Mouse (Mus musculus): Measurements from ENCODE around the gene AC124108.1.

AC124108.1 gene

DNA sequence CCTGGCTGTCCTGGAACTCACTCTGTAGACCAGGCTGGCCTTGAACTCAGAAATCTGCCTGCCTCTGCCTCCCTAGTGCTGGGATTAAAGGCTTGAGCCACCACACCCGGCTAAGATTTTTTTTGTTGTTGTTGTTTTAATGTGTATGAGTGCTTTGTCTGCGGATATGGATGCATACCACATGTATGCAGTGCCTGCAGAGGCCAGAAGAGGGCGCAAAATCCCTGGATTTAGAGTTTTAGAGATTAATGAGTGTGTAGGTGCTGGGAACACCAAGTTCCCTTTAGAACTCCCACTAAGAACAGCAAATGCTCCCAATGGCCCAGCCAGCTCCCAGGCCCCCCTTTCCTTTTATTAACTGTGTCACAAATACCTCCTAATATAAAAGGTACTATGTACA lies 25.4 kb upstream of the AC124108.1 start:
- DNase-seq: no peak

- peak in 1 of 2 experiments; percentile 17 for DNase-seq
Measured at GRCm38 (mm10) chr1:132168115-132168767, 23.0 kb upstream of the AC124108.1 start.

GRCm38 (mm10) chr1:132170698-132171097 lies 20.6 kb upstream of the AC124108.1 start:
- DNase-seq: no peak

- no peak for DNase-seq
Measured at GRCm38 (mm10) chr1:132171619-132172018, 19.6 kb upstream of the AC124108.1 start.

DNA sequence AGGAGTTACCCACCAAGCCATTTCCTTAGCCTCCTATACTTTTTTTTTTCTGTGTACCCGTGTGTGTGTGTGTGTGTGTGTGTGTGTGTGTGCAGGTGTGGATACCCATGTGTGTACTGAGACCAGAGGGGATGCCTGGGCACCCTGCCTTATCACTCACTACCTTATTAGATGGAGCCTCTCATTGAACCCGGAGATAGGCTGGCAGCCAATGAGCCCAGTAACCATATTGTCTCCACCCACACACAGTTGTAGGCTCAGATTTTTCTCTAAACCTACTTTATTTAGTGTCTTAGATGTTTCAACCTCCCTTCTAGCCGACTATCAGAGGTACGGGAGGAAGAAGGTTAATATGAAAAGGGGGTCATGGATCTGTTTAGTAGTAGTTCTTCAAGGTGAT lies 5.0 kb upstream of the AC124108.1 start:
- DNase-seq: no peak

DNA sequence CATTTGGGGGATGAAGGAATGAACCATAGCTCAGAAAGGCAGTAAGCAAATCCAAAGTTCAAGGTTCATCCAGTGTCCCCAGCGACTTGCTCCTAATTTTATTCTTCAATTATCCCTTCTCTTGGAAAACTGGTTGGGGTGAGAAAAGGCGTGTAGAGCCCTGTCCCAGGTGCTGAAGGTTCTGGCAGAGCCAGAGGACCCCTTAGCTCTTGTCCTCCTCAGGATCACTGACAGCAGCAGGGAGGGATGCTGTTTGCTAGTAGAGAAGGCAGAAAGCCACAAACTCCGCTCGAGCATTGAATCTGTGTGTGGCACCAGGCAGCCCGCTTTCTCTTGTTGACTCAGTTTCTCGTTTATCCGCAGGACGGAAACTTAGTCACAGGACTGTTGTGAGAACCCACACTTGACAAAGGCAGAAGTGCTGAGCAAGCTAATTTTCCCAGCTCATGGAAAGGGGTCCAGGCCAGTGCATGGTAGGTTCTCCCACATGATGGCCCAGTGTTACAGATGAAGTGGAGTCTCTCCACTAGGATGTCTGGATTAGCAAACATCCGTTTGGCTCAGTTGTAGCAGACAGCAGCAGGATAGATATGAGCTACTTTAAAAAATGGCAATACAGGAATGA lies 2.7 kb upstream of the AC124108.1 start:
- DNase-seq: no peak

- no peak for DNase-seq
Measured at GRCm38 (mm10) chr1:132189231-132189630, 2.0 kb upstream of the AC124108.1 start.

GRCm38 (mm10) chr1:132190040-132190513 lies 1.2 kb upstream of the AC124108.1 start:
- DNase-seq: peak; percentile 25 to 27

- DNase-seq: peak in 1 of 2 experiments; percentile 35
Measured at GRCm38 (mm10) chr1:132190621-132191092, 600 bp upstream of the AC124108.1 start.

DNA sequence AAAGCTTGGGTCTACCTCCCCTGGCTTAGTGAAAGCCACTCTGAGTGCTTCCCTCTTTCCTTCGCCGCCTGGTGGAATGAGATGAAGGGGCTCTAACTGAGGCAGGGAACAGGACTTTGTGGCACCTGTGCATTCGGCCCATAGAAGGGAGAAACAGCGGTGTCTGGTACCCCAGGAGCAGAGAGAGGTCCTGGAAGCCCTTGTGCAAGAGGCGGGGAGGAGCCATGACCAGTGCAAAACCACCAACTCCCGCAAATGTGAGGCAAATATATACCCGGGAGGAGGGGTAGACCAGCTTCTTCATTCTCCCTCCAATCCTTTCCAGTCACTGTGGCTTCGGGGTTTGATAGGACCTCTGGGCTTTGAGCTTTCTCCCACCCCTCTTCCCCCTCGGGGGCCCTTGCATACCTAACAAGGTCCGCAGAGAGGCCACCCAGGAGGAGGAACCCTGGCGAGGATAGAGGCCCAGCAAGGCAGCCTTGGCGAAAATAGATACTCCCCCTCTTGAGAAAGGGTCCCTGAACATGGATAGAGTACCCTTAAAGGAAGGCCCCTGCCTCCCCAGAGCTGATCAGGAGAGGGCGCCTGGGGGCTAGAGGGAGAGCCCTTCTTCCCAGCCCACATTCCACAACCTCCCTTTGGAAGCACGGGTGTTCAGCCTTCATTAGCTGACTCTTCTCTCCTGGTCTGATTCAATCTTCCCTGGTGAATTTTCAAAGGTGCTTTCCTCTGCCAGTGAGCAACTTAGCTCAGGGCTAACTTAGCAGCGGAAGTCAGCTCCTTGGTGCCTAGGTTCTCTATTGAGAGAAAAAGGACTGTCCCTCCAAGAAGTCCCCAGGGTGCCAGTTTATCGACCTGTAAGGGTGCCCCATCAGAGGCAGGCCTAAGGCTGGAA lies 776 bp downstream of the AC124108.1 start:
- no peak for DNase-seq

DNA sequence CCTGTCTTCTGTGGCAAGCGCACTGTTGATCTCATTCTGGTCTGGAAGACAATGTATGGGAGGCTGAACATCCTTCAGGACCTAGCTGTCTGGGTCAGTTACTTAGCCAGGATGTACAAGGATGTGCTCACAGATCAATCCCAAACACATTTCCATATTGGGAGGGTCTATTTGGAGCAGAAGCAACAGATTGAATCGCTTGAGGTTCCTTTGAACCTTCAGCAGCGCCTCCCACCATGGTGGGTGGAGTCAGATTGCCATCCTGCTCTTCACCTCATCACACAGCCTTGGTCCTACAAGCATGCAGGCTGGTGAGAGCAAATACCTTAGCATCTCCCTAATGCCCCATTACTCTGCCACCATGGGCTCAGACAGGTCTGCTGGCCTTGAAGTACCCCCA lies 2.5 kb downstream of the AC124108.1 start:
- DNase-seq: no peak

GRCm38 (mm10) chr1:132194624-132195023 lies 3.4 kb downstream of the AC124108.1 start:
- no peak for DNase-seq

GRCm38 (mm10) chr1:132195100-132195499 lies 3.8 kb downstream of the AC124108.1 start:
- no peak for DNase-seq

- no peak for DNase-seq
Measured at GRCm38 (mm10) chr1:132195681-132196080, 4.4 kb downstream of the AC124108.1 start.

GRCm38 (mm10) chr1:132196337-132196736 lies 5.1 kb downstream of the AC124108.1 start:
- DNase-seq: no peak

DNA sequence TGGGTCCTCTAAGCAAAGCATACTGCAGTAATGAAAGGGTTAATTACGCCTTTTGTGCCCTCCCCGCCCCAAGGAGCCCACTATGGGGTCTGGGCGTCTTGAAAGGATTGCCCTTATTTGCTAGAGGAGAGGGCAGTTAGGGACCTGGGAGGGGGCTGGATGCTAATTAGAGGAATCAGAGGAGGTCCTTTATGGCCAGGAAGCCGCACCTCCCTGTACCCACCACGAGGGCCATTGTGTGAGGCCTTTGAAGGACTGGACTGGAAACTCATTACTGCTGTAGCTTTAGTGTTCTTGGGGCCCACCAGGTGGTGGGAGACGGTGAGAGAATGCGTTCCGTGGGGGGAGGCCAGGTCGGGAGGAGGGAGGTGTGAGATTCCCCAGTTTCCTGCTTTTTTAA lies 6.4 kb downstream of the AC124108.1 start:
- DNase-seq: no peak

DNA sequence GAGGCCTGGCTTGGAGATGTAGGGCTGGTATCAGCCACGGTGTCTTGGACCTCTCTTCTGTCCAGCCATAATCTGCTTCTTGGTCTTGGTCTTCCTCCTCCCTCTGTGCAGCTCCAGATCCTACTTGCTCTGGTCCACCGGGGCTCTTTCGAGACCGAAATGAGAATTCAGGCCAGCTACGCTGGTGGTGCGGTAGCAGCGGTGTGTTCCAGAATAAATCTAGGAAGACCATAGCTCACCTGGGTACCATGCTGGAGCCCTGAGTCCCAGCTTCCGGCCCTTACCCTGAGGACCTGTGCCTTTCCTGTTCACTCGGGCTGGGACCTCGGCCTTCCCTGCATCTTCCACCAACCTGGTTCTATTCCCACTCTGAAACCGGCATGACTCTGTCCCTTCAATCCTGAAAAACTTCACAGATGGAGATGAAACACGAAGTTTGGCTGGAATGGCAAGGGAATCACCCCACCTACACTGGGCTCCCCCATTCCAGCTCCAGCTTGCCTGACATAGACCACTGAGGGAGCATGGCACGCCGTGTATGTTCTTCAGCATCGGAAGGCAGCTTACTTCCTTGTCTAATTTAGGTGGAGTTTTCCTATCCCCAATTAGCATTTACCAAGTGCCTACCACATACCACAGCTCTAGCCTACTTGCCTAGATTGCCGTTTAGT lies 7.3 kb downstream of the AC124108.1 start:
- DNase-seq: no peak

GRCm38 (mm10) chr1:132199244-132199643 lies 8.0 kb downstream of the AC124108.1 start:
- DNase-seq: no peak

- DNase-seq: peak; percentile 52 to 55
Measured at GRCm38 (mm10) chr1:132199934-132200333, 8.7 kb downstream of the AC124108.1 start.

DNA sequence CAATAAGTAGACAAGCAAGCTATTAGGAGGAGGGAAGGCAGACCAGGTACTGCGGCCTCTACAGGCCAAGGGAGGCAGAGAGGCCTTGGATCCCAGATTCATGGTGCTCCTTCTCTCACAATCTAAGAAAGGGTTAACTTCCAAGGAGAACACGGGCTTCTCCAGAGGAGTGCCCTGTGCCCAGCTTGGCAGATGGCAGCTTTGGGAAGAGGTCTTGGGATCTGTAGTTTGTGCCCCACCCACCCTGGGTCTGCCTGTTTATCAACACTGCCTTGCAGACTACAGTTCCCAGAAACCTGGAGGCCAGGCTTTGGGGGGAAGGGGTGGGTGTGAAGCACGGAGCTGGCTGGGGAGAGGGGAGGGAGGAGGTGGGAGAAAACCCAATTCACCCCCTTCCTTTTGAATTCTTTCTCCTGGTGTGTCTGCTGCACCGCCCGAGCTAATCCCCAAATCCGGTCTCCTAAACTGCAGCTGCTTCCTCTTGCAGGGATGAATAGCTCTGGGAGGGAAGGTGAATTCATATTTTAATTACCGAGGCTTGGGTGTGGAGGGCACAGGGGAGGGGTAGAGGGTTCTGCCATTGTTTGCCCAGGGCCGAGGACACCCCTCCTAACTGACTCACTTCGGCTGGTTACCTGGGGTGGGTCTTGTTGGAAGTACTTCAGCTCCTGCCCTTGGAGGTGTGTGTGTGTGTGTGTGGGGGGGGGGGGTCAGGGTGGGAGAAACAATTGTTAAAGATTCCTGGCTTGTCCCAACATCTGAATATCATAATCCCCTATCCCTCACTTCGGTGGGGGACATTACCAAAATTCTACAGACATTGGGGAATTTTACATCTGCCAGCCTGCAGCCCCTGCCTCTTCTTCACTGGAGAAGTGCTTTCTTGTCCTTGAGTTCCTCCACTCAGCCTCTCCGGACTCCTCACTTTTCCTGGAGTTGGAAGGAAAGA lies 9.6 kb downstream of the AC124108.1 start:
- DNase-seq: peak; percentile 63 to 81

- DNase-seq: no peak
Measured at GRCm38 (mm10) chr1:132201511-132201860, 10.2 kb downstream of the AC124108.1 start.

- DNase-seq: no peak
Measured at GRCm38 (mm10) chr1:132201936-132202335, 10.7 kb downstream of the AC124108.1 start.
